Mouse (Mus musculus) fibroblast of lung, adult 2 months (primary cell): ENCODE data around the gene Rps6ka5.
A peak's percentile ranks its signal among the peaks of the same experiment; 100 is the strongest.

Experiments
- DNase-seq: peaks from one replicate; pipeline ENCODE4 v3.0.0-alpha.2; 2011; ENCODE audit warnings: low read depth

Rps6ka5 gene

GRCm38 (mm10) chr12:100724606-100725457 is 2.0 kb downstream of the Rps6ka5 start:
- DNase-seq, result peak; percentile 100

- DNase-seq, result no peak
Measured at GRCm38 (mm10) chr12:100724182-100724581, 2.6 kb downstream of the Rps6ka5 start.

- DNase-seq, result no peak
Measured at GRCm38 (mm10) chr12:100720801-100721200, 6.0 kb downstream of the Rps6ka5 start.

- no peak for DNase-seq
Measured at GRCm38 (mm10) chr12:100717446-100717845, 9.3 kb downstream of the Rps6ka5 start.

- DNase-seq, result no peak
Measured at GRCm38 (mm10) chr12:100716969-100717368, 9.8 kb downstream of the Rps6ka5 start.

- no peak for DNase-seq
Measured at GRCm38 (mm10) chr12:100711819-100712218, 15.0 kb downstream of the Rps6ka5 start.

- no peak for DNase-seq
Measured at GRCm38 (mm10) chr12:100711116-100711691, 15.6 kb downstream of the Rps6ka5 start.

- DNase-seq, result no peak
Measured at GRCm38 (mm10) chr12:100710432-100710831, 16.4 kb downstream of the Rps6ka5 start.

GRCm38 (mm10) chr12:100707312-100707711 is 19.5 kb downstream of the Rps6ka5 start:
- no peak for DNase-seq

GRCm38 (mm10) chr12:100705057-100705722 is 21.6 kb downstream of the Rps6ka5 start:
- no peak for DNase-seq

- no peak for DNase-seq
Measured at GRCm38 (mm10) chr12:100698019-100698418, 28.8 kb downstream of the Rps6ka5 start.

- no peak for DNase-seq
Measured at GRCm38 (mm10) chr12:100696621-100697020, 30.2 kb downstream of the Rps6ka5 start.

GRCm38 (mm10) chr12:100695252-100695651 is 31.5 kb downstream of the Rps6ka5 start:
- DNase-seq, result no peak

GRCm38 (mm10) chr12:100692208-100692607 is 34.6 kb downstream of the Rps6ka5 start:
- no peak for DNase-seq

- no peak for DNase-seq
Measured at GRCm38 (mm10) chr12:100690444-100690843, 36.3 kb downstream of the Rps6ka5 start.

GRCm38 (mm10) chr12:100688177-100688576 is 38.6 kb downstream of the Rps6ka5 start:
- DNase-seq, result no peak

GRCm38 (mm10) chr12:100687001-100687400 is 39.8 kb downstream of the Rps6ka5 start:
- no peak for DNase-seq

GRCm38 (mm10) chr12:100681752-100682151 is 45.0 kb downstream of the Rps6ka5 start:
- DNase-seq, result no peak

GRCm38 (mm10) chr12:100681241-100681640 is 45.5 kb downstream of the Rps6ka5 start:
- no peak for DNase-seq

- no peak for DNase-seq
Measured at GRCm38 (mm10) chr12:100680676-100681075, 46.1 kb downstream of the Rps6ka5 start.

GRCm38 (mm10) chr12:100670647-100671199 is 56.1 kb downstream of the Rps6ka5 start:
- DNase-seq, result no peak

- DNase-seq, result no peak
Measured at GRCm38 (mm10) chr12:100665294-100665693, 61.5 kb downstream of the Rps6ka5 start.

- DNase-seq, result no peak
Measured at GRCm38 (mm10) chr12:100660076-100660475, 66.7 kb downstream of the Rps6ka5 start.
